Mouse (Mus musculus): ENCODE measurements around the gene Itgb4. TPM values are rescaled to one million over a fixed set of nuclear protein-coding genes. Genes with fewer than 3 reads are reported as not detected.

Gene Itgb4
- polyA plus RNA-seq, 3 experiments from 2014 or later, result not detected

Other genes starting within 250 kb of the Itgb4 start
- gene Tmem94, start 209.3 kb upstream of the Itgb4 start, polyA plus RNA-seq (2017; shearing (Covaris generic)), result 10 to 100 TPM; 10.6 to 12.7 (median 11.5) TPM
- gene Caskin2, start 161.1 kb upstream of the Itgb4 start, polyA plus RNA-seq (2017; shearing (Covaris generic)), result 1 to 10 TPM in 1 of 3 experiments, under 1 TPM in 2; 0.58 to 1.2 (median 0.87) TPM
- 10 to 100 TPM in 2 of 3 experiments, 1 to 10 TPM in 1; 9.8 to 13.2 (median 10.8) TPM for gene Tsen54, start 160.0 kb upstream of the Itgb4 start, polyA plus RNA-seq (2017; shearing (Covaris generic))
- gene Llgl2, start 150.7 kb upstream of the Itgb4 start, polyA plus RNA-seq (2017; shearing (Covaris generic)), result 1 to 10 TPM; 7.0 to 9.7 (median 9.6) TPM
- gene Myo15b, start 116.3 kb upstream of the Itgb4 start, polyA plus RNA-seq (2017; shearing (Covaris generic)), result not detected
- gene Smim5, start 74.7 kb upstream of the Itgb4 start, polyA plus RNA-seq (2017; shearing (Covaris generic)), result 1 to 10 TPM in 2 of 3 experiments, under 1 TPM in 1; 0.40 to 1.4 (median 1.1) TPM
- gene Smim6, start 62.7 kb upstream of the Itgb4 start, polyA plus RNA-seq (2017; shearing (Covaris generic)), result 1 to 10 TPM; 2.7 to 5.1 (median 4.3) TPM
- 10 to 100 TPM; 35.6 to 55.2 (median 39.2) TPM for gene Sap30bp, start 41.4 kb upstream of the Itgb4 start, polyA plus RNA-seq (2017; shearing (Covaris generic))
- gene Recql5, start 41.2 kb upstream of the Itgb4 start, polyA plus RNA-seq (2017; shearing (Covaris generic)), result 10 to 100 TPM; 18.2 to 30.3 (median 23.7) TPM
- 10 to 100 TPM; 14.4 to 20.1 (median 15.9) TPM for gene Galk1, start 38.0 kb downstream of the Itgb4 start, polyA plus RNA-seq (2017; shearing (Covaris generic))
- 1,000 to 10,000 TPM; 1,545 to 2,086 (median 2,075) TPM for gene H3f3b, start 53.3 kb downstream of the Itgb4 start, polyA plus RNA-seq (2017; shearing (Covaris generic))
- gene Unk, start 55.6 kb downstream of the Itgb4 start, polyA plus RNA-seq (2017; shearing (Covaris generic)), result 10 to 100 TPM; 10.1 to 14.6 (median 12.7) TPM
- gene Unc13d, start 103.3 kb downstream of the Itgb4 start, polyA plus RNA-seq (2017; shearing (Covaris generic)), result 100 to 1,000 TPM in 1 of 3 experiments, 10 to 100 TPM in 2; 80.1 to 128 (median 81.9) TPM
- 100 to 1,000 TPM; 153 to 156 (median 154) TPM for gene Wbp2, start 112.3 kb downstream of the Itgb4 start, polyA plus RNA-seq (2017; shearing (Covaris generic))
- under 1 TPM in 1 of 3 experiments, not detected in 2; 0.39 TPM for gene Trim47, start 152.5 kb downstream of the Itgb4 start, polyA plus RNA-seq (2017; shearing (Covaris generic))
- gene Trim65, start 156.4 kb downstream of the Itgb4 start, polyA plus RNA-seq (2017; shearing (Covaris generic)), result 10 to 100 TPM in 2 of 3 experiments, 1 to 10 TPM in 1; 9.5 to 13.3 (median 11.4) TPM
- 10 to 100 TPM; 14.3 to 30.6 (median 28.0) TPM for gene Mrpl38, start 164.2 kb downstream of the Itgb4 start, polyA plus RNA-seq (2017; shearing (Covaris generic))
- 1 to 10 TPM; 3.2 to 3.5 (median 3.3) TPM for gene Fbf1, start 193.5 kb downstream of the Itgb4 start, polyA plus RNA-seq (2017; shearing (Covaris generic))
- gene Ten1, start 224.1 kb downstream of the Itgb4 start, polyA plus RNA-seq (2017; shearing (Covaris generic)), result 10 to 100 TPM; 49.0 to 66.5 (median 54.4) TPM
- gene Acox1, start 224.3 kb downstream of the Itgb4 start, polyA plus RNA-seq (2017; shearing (Covaris generic)), result 10 to 100 TPM; 10.3 to 14.2 (median 13.6) TPM

Measured in inflammation-experienced regulatory T-cells, adult 6 months (primary cell).